Mouse (Mus musculus) mature B cell (primary cell): ENCODE data around the gene Wdr31.

Source experiments
- in situ Hi-C: fragments of 300-500 bp; cut with MboI; formaldehyde crosslinking; loops from 2 replicates; pipeline ENCODE4 v1.14.3; 2019

Gene Wdr31

GRCm38 (mm10) chr4:62440986-62441385 is 29.7 kb downstream of the Wdr31 start:
- in situ Hi-C loops: no loop called here

DNA sequence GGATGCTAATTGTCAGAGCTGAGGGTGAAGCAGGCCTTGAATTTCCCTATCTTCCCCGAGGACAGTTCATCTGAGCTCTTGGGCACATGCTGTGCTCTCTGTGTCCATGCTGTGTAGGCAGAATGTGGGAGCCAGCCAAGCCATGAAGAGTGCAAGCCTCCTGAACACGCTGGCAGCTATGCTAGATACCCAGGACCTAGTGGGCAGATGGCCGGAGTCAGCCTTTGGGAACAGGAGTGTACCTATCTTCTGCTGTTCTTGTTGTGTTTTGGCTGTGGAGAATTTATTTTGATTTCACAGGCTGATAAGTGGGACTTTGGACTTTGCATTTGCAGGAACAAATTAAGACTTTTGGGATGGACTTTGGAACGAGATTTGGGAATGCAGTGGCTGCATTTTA is 30.2 kb downstream of the Wdr31 start:
- in situ Hi-C loops: no loop called here

DNA sequence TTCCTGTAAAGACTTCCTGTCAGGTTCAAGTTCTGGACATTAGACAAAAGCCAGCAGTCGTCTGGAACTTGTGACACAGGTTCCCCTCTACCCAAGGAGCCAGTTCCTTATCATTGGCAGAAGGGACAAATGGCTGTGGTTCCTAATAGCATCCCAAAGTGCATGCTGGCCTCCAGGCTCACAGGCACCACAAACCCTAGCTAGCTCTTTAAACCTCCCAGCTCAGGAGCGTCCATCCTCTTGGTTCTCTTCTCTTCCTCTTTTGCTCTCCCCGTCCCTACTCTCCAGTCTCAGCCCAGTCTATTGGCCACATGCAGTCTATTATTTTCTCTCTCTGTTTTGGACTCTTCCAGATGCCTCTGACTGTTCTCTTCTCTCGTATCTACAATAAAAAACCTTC is 30.9 kb downstream of the Wdr31 start:
- in situ Hi-C loops: no loop called here

- in situ Hi-C loops: no loop called here
Observed at GRCm38 (mm10) chr4:62437871-62438270, 32.8 kb downstream of the Wdr31 start.

- in situ Hi-C loops: no loop called here
Observed at GRCm38 (mm10) chr4:62437256-62437778, 33.4 kb downstream of the Wdr31 start.

GRCm38 (mm10) chr4:62435081-62435480 is 35.6 kb downstream of the Wdr31 start, which contains the start of gene Rnf183:
TSS of gene Rnf183 (minus strand) at chr4:62435252.
- in situ Hi-C loops: no loop called here

- in situ Hi-C loops: no loop called here
Observed at GRCm38 (mm10) chr4:62433939-62434870, 36.5 kb downstream of the Wdr31 start.

- in situ Hi-C loops: no loop called here
Observed at GRCm38 (mm10) chr4:62431522-62431921, 39.2 kb downstream of the Wdr31 start.

- in situ Hi-C loops: no loop called here
Observed at GRCm38 (mm10) chr4:62430678-62431077, 40.0 kb downstream of the Wdr31 start.

GRCm38 (mm10) chr4:62429616-62430015 is 41.1 kb downstream of the Wdr31 start:
- in situ Hi-C loops: no loop called here

- in situ Hi-C loops: no loop called here
Observed at GRCm38 (mm10) chr4:62427978-62428758, 42.5 kb downstream of the Wdr31 start.

DNA sequence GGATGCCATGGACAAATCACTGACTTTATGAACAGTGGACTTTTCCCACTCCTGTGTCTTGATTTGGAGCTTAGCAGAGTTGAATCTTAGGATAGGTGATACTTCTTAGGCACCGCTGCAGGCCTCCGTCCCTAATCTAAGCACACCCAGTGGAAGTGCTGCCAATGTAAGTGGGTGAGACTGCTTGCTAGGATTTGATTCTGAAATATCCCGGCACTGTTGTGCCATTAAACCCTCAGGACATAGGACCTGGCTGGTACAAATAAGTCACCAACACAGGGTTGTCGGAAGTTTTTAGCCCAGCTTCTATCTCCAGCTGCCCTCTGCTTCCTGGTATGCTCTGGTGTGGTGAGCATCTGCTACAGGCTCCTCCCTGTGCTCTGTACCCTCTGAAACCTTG is 44.8 kb downstream of the Wdr31 start:
- in situ Hi-C loops: no loop called here

- in situ Hi-C loops: no loop called here
Observed at GRCm38 (mm10) chr4:62419091-62419490, 51.6 kb downstream of the Wdr31 start.

DNA sequence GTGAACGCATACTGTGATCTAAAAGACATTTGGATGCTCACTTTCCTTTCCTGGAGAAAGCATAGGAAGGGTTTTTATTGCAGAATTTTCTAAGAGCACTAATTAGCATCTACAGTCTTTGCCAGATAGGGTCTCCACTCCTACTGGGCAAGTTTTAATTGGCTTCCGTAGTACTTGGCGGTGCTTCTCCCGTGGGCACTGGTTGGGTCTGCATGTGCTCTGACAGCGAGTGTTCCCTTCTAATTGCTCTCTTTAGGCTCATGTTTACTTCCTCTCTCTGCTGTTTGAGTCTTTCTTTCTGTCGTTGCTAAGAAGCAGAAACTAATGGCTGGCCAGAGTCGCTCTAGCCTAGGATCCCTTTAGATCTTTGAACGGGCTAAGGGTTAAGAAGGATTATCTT is 52.2 kb downstream of the Wdr31 start:
- in situ Hi-C loops: no loop called here

- in situ Hi-C loops: no loop called here
Observed at GRCm38 (mm10) chr4:62411606-62412005, 59.1 kb downstream of the Wdr31 start.

DNA sequence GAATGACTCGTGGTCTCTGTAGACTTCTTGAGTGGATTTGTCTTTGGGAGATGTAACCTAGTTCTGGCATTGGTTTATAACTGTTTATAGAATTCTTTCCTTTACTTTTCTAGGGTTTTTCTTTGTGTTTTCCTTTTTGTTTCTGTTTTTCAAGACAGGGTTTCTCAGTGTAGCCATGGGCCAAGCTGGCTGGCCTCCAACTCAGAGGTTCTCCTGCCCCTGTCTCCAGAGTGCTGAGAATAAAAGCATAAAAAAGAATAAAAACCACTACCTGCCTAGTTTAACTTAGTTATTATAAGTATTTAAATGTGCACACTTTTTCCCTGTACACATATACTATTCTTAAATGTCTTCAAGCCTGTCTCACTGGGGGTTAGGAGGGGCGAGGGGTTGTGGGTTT is 60.4 kb downstream of the Wdr31 start:
- in situ Hi-C loops: no loop called here

- in situ Hi-C loops: no loop called here
Observed at GRCm38 (mm10) chr4:62409615-62410014, 61.1 kb downstream of the Wdr31 start.

GRCm38 (mm10) chr4:62408601-62409282 is 62.0 kb downstream of the Wdr31 start, which contains the start of the genes Cdc26 and Prpf4:
TSS of gene Cdc26 (minus strand) at chr4:62408642.
TSS of gene Prpf4 (plus strand) at chr4:62408797.
- in situ Hi-C loops: no loop called here

DNA sequence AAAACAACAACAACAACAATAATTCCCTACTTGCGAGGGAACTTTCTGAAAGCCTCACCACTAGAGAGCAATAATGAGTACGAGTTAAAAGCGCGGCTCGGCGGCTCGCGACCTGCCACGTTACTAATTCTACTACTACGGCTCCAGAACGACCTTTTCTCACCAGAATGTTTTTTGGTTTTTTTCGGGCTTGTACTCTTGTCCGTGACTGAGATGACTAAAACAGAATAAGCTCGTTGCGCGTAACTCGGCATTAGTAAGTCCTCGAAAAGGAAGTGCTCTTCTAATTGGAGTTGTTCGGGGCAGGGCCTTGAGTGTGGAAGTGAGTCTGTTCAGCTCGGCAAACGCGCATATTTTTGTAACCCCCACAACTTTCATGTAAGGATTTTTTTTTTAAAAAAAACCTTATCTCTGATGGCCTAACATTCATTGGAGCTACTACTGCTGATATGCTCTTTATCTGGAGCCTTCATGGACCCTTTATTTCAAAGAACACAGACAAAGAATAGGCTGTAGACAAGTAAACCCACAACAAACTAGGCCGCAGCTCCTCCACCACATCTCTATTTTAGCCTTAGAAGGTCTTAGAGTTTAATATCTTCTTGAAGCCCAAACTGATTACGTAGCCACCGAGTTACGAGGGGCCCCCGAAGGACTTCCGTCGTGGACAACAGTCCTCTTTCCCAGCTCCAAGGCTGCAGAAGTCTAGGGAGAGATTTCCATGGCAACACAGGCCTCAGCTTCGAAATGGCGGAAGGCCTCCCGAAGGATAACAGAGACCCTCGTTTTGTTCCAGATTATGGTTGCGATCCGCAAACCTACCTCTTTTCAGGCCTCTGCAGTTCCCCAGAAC is 62.7 kb downstream of the Wdr31 start:
- in situ Hi-C loops: no loop called here

- in situ Hi-C loops: no loop called here
Observed at GRCm38 (mm10) chr4:62406133-62406532, 64.6 kb downstream of the Wdr31 start.

DNA sequence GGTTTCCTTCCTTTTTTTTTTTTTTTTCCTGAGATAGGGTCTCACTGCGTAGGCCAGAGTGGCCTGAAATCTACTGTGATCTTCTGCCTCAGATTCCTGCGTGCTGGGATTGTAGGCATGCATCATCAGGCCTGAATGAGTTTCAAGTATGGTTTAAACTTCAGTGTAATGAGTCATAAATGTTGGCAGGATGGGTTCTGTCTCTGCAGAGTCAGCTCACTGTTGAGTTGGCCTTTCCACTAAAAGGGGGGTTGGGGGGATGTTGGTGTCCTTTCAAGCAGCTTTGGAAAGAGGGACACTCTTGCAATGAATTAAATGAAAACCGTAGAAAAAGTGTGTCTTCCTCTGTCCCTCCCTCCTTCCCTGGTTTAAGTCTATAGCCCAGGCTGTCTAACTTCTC is 71.7 kb downstream of the Wdr31 start:
- in situ Hi-C loops: no loop called here
